Mouse (Mus musculus) CH12.LX (cell line): ENCODE results near the gene Coro7. TPM values are rescaled to one million over a fixed set of nuclear protein-coding genes. Genes with fewer than 3 reads are reported as not detected.
A peak's percentile ranks its signal among the peaks of the same experiment; 100 is the strongest.

ENCODE experiments used
- DNase-seq: peaks from one replicate; pipeline ENCODE4 v3.0.0-alpha.2; 2013; ENCODE audit errors: extremely low read depth
- H3K27ac ChIP-seq: 2 replicates; pipeline ENCODE4 v1.5.1; 2012; ENCODE audit warnings: low read depth, mild to moderate bottlenecking, control low read depth, moderate library complexity; ENCODE audit not compliant: insufficient read depth
- H3K27me3 ChIP-seq: replicated peaks from 2 replicates; pipeline ENCODE3; 2012; ENCODE audit warnings: inconsistent platforms
- H3K36me3 ChIP-seq, 2 experiments: replicated peaks in 1 of 2; 2 replicates each; pipeline versions ENCODE3 to v1.6.1; 2012; ENCODE audit warnings: inconsistent platforms in 1 of 2, low read length in 1 of 2, mild to moderate bottlenecking in 1 of 2, mixed read lengths in 1 of 2, moderate library complexity in 1 of 2; ENCODE audit not compliant: control insufficient read depth in 1 of 2, insufficient read depth in 1 of 2
- H3K4me1 ChIP-seq, 2 experiments: 2 replicates each; pipeline ENCODE4 v1.6.1; 2012; ENCODE audit warnings: inconsistent platforms in 1 of 2, moderate library complexity in 1 of 2; ENCODE audit not compliant: insufficient read depth in 2 of 2, control insufficient read depth in 1 of 2
- H3K4me2 ChIP-seq: 2 replicates; pipeline ENCODE4 v1.6.1; 2012; ENCODE audit warnings: low read depth, mild to moderate bottlenecking, control low read depth; ENCODE audit not compliant: poor library complexity, insufficient read depth, severe bottlenecking
- H3K4me3 ChIP-seq, 3 experiments: fragments of 150-350 bp in 1 of 3; sonication (generic) in 1 of 3; replicated peaks in 1 of 3; 2 replicates each; pipeline versions ENCODE3 to v1.5.1; 2011 to 2012; ENCODE audit warnings: low read depth in 2 of 3, low read length in 2 of 3, mild to moderate bottlenecking in 2 of 3, moderate library complexity in 2 of 3, control low read depth in 1 of 3, improper control_type of control experiment in 1 of 3, inconsistent platforms in 1 of 3, mixed read lengths in 1 of 3; ENCODE audit not compliant: poor library complexity in 1 of 3
- H3K79me2 ChIP-seq: replicated peaks from 2 replicates; pipeline ENCODE4 v1.6.1; 2012; ENCODE audit warnings: mild to moderate bottlenecking, moderate library complexity; ENCODE audit not compliant: control insufficient read depth, poor library complexity, insufficient read depth, severe bottlenecking; ENCODE audit errors: extremely low read depth
- H3K9ac ChIP-seq: 2 replicates; pipeline ENCODE4 v1.6.1; 2012; ENCODE audit warnings: low read depth, mild to moderate bottlenecking, control low read depth, moderate library complexity; ENCODE audit not compliant: insufficient read depth
- H3K9me3 ChIP-seq: replicated peaks from 2 replicates; pipeline ENCODE3; 2012; ENCODE audit warnings: low read length, inconsistent platforms, mixed read lengths
- CHD2 ChIP-seq: IDR thresholded peaks from 2 replicates; pipeline ENCODE4 v1.6.1; 2011; ENCODE audit warnings: low read length, improper control_type of control experiment
- ELF1 ChIP-seq: IDR thresholded peaks from 2 replicates; pipeline ENCODE4 v1.6.1; 2014; ENCODE audit warnings: low read depth, mild to moderate bottlenecking, inconsistent platforms, low read length, improper control_type of control experiment
- EP300 ChIP-seq: IDR thresholded peaks from 2 replicates; pipeline ENCODE4 v1.6.1; 2011; ENCODE audit warnings: low read length, improper control_type of control experiment
- HCFC1 ChIP-seq: IDR thresholded peaks from 2 replicates; pipeline ENCODE4 v1.6.1; 2012; ENCODE audit warnings: low read depth, mild to moderate bottlenecking, inconsistent platforms, low read length, improper control_type of control experiment
- JUN ChIP-seq: IDR thresholded peaks from 2 replicates; pipeline ENCODE4 v1.6.1; 2011; ENCODE audit warnings: low read depth, mild to moderate bottlenecking, low read length, improper control_type of control experiment, moderate library complexity; ENCODE audit not compliant: insufficient read depth
- KAT2A ChIP-seq: IDR thresholded peaks from 2 replicates; pipeline ENCODE4 v1.6.1; 2012; ENCODE audit warnings: low read length, improper control_type of control experiment, inconsistent platforms; ENCODE audit not compliant: insufficient replicate concordance
- MAZ ChIP-seq: IDR thresholded peaks from 2 replicates; pipeline ENCODE4 v1.6.1; 2012; ENCODE audit warnings: low read depth, mild to moderate bottlenecking, inconsistent platforms, low read length, improper control_type of control experiment, moderate library complexity
- MEF2A ChIP-seq: IDR thresholded peaks from 2 replicates; pipeline ENCODE4 v1.6.1; 2014; ENCODE audit warnings: low read depth, mild to moderate bottlenecking, inconsistent platforms, low read length, improper control_type of control experiment, borderline replicate concordance
- MYC ChIP-seq: IDR thresholded peaks from 2 replicates; pipeline ENCODE4 v1.6.1; 2011; ENCODE audit warnings: low read depth, mild to moderate bottlenecking, improper control_type of control experiment, low read length
- RAD21 ChIP-seq: IDR thresholded peaks from 2 replicates; pipeline ENCODE4 v1.6.1; 2011; ENCODE audit warnings: low read depth, mild to moderate bottlenecking, low read length, improper control_type of control experiment, moderate library complexity
- SIN3A ChIP-seq: IDR thresholded peaks from 2 replicates; pipeline ENCODE4 v1.6.1; 2012; ENCODE audit warnings: low read length, improper control_type of control experiment, inconsistent platforms
- TBP ChIP-seq: conservative IDR thresholded peaks from 2 replicates; pipeline ENCODE4 v1.6.1; 2011; ENCODE audit warnings: low read depth, low read length, improper control_type of control experiment
- UBTF ChIP-seq: IDR thresholded peaks from 2 replicates; pipeline ENCODE4 v1.6.1; 2012; ENCODE audit warnings: low read depth, mild to moderate bottlenecking, inconsistent platforms, low read length, improper control_type of control experiment, moderate library complexity
- USF1 ChIP-seq: IDR thresholded peaks from 2 replicates; pipeline ENCODE4 v1.6.1; 2014; ENCODE audit warnings: low read depth, mild to moderate bottlenecking, inconsistent platforms, low read length, improper control_type of control experiment
- USF2 ChIP-seq: conservative IDR thresholded peaks from 2 replicates; pipeline ENCODE4 v1.6.1; 2011; ENCODE audit warnings: low read depth, low read length, improper control_type of control experiment
- ZNF384 ChIP-seq: IDR thresholded peaks from 2 replicates; pipeline ENCODE4 v1.6.1; 2012; ENCODE audit warnings: low read depth, low read length, improper control_type of control experiment, inconsistent platforms
- dilution Hi-C: fragments of 300-500 bp; cut with MboI; formaldehyde crosslinking; loops from 2 replicates; pipeline ENCODE4 v1.14.3; 2020; ENCODE audit warnings: low sequenced_read_pairs; ENCODE audit not compliant: extremely low pct_unique_long_range_greater_than_20kb, extremely low pct_ligation_motif_present
- in situ Hi-C: fragments of 300-500 bp; cut with MboI; formaldehyde crosslinking; loops from 3 replicates; pipeline ENCODE4 v1.14.3; 2019; ENCODE audit warnings: low sequenced_read_pairs, low pct_ligation_motif_present, low pct_unique_long_range_greater_than_20kb, mixed read lengths
- polyA plus RNA-seq: library from polyadenylated mRNA; unstranded; fragments of >175 nt; gene quantifications from 2 replicates; pipeline ENCODE4 v1.2.1, GENCODE M21; 2012; ENCODE audit warnings: low read depth; ENCODE audit not compliant: insufficient read length
- total RNA-seq, 2 experiments: library from RNA; depleted of rRNA; stranded (reverse); fragments of 300-350 nt in 1 of 2; fragments of >200 nt in 1 of 2; gene quantifications; 2 replicates each; pipeline ENCODE4 v1.2.3; 2012 to 2014

Coro7 gene
- total and polyA plus RNA-seq, 3 experiments: 5.7 to 40.2 (median 20.0) TPM

DNA sequence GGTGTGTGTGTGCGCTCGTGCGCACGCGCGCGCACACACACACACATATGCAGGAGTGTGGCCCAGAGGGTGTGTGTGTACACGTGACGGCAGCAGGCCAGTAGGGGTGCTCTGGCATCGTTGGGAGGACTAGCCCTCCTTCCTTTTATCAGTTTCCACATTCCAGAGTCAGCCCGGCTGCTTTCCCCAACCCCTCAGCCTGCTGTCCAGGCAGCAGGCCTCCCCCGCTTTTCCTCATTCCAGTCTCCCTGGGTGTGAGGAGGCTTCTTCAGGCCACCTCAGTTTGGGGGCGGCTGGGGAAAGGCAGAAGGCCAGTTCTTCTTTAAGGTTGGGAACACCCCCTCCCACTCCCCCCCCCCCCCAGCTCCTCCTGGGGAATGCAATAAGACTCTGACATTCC lies 37.4 kb downstream of the Coro7 start:
- Histone ChIP-seq H3K9ac (no peak overlapping the region), H3K4me2 (no peak overlapping the region), H3K4me3 (no peak overlapping the region), H3K36me3 (peaks cover 13 to 79% of the 10 kb centered on the region in 2 experiments), H3K27ac (no peak overlapping the region), H3K9me3 (no peaks in the 10 kb centered on the region), H3K4me1 (peaks cover 16 to 32% of the 10 kb centered on the region in 2 experiments), H3K27me3 (no peaks in the 10 kb centered on the region), H3K79me2 (no peaks in the 10 kb centered on the region)
- DNase-seq: no peak
- TF ChIP-seq SIN3A (no peak), UBTF (no peak), ZNF384 (no peak)
- dilution Hi-C loops: no loop called here
- in situ Hi-C loops: loop anchor here (25.0 kb wide), 1 partner anchor 495 kb away; the partner anchor contains the start of genes Ppl and Sec14l5

DNA sequence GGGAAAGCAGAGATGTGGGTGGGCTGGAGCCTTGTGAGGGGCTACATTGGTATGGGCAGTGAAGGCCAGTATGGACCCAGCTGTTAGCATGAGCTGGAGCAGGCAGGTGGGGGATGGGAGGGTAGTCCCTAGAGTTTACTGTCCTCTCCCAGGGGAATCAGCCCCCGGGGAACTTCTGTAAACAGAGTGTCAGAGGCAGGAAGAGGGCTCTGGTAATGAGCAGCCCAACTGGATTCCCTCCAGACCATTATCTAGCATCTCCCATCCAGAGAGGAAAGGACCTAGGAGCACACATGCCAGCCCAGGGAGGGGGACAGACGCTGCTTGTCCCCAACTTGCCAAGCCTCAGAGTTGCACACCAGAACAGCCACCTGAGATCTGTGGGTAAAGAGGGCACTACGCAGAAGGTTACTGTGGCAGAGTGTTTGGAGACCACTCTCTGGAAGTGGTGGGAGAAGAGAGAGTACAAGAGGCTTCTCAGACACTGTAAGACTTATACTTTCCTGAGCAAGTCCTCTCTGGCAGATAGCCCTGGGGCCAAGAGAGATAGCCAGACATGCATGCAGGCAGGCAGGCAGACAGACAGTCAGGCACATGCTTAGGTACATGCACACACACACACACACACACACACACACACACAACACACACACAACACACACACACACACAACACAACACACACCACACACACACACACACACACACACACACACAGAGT lies 38.3 kb downstream of the Coro7 start:
- no peak overlapping the region for H3K4me3 ChIP-seq
- no peak overlapping the region for H3K27ac ChIP-seq
- TF ChIP-seq ELF1: no peak
- TF ChIP-seq CHD2: peak; percentile 29; the same call in 1 of the 2 replicates
- TF ChIP-seq MAZ: no peak
- TF ChIP-seq MEF2A: no peak
- TF ChIP-seq USF2: no peak
- TF ChIP-seq MYC: no peak
- TF ChIP-seq TBP: no peak
- TF ChIP-seq HCFC1: no peak
- no peak for TF ChIP-seq RAD21
- no peak; the same call in 1 of the 2 replicates for TF ChIP-seq EP300
- 0 out of 2 replicates have a peak, but pooled peaks have one; percentile 60 for TF ChIP-seq KAT2A
- TF ChIP-seq JUN: no peak
- TF ChIP-seq USF1: no peak
- TF ChIP-seq, all 38 proteins: peak for 2
- in situ Hi-C loops: loop anchor here (25.0 kb wide), 1 partner anchor 496 kb away; the partner anchor contains the start of genes Ppl and Sec14l5
- no peaks in the 10 kb centered on the region for H3K9me3 ChIP-seq
- dilution Hi-C loops: no loop called here
- H3K36me3 ChIP-seq: peaks cover 13 to 79% of the 10 kb centered on the region in 2 experiments
- H3K4me1 ChIP-seq: peaks cover 16 to 32% of the 10 kb centered on the region in 2 experiments
- no peaks in the 10 kb centered on the region for H3K79me2 ChIP-seq
- H3K9ac ChIP-seq: no peak overlapping the region
- DNase-seq: peak; percentile 42
- H3K27me3 ChIP-seq: no peaks in the 10 kb centered on the region
- no peak overlapping the region for H3K4me2 ChIP-seq
